Mouse (Mus musculus) E14TG2a.4 (cell line): ENCODE measurements at regions not wholly inside any gene's neighbourhood (a gene's known extent, or its start where the extent isn't known, plus 50 kb on each side); places are given as distances from the start of the nearest gene placed in this dataset.

ENCODE experiments used
- CTCF ChIP-seq: conservative IDR thresholded peaks from 2 replicates; pipeline ENCODE4 v1.5.1; 2014; ENCODE audit warnings: low read length
- NANOG ChIP-seq: IDR thresholded peaks from 2 replicates; pipeline ENCODE4 v1.6.1; 2014; ENCODE audit warnings: borderline replicate concordance, low read length, mixed read lengths

DNA sequence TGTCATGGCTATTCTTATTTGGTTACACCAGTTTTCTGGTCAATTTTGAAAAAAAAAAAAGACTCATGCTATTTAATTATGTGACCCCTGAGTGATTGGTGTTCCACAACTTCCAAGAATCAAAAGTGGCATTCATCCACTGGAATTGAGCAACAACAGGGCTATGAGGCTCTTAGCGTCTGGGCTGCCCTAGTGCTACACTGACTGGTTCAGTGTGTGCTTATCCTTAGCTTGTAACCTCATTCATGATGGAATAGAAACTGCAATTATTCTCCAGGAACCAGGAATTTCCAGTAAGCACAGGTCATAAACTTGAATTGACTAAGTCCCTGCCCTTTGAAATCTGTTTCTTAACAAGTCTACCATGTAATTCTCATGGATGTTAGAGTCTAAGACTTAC, 428.9 kb downstream of the Isl1 start:
- TF ChIP-seq CTCF (no peak), NANOG (no peak)
